Mouse (Mus musculus) mouse trophoblast stem cell (cell line): ENCODE data around the gene Eif2ak3.

Experiments used
- in situ Hi-C, 2 experiments: fragments of 300-500 bp; cut with MseI, MboI; formaldehyde crosslinking; loops; 2 replicates in 1 of 2; 3 replicates in 1 of 2; pipeline ENCODE4 v1.15.1; 2025

Gene Eif2ak3

DNA sequence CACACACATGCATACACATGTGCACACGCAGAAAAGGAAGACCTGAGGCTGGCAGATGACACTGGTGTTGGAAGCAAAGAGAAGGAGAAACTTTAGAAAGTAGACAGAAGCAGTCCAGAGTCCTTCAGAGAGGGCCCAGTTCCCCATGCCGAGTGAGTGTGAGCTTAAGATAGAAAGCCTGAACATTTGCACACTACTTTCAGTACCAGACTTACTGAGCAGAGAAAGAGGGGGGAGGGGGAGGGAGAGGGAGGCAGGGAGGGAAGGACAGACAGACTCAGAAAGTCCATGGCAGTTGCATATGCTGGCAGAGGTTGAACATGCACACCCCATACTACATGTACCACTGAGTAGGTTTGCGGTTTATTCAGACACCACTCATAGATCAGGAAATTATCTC is 13.8 kb upstream of the Eif2ak3 start:
- in situ Hi-C loops: no loop called here

DNA sequence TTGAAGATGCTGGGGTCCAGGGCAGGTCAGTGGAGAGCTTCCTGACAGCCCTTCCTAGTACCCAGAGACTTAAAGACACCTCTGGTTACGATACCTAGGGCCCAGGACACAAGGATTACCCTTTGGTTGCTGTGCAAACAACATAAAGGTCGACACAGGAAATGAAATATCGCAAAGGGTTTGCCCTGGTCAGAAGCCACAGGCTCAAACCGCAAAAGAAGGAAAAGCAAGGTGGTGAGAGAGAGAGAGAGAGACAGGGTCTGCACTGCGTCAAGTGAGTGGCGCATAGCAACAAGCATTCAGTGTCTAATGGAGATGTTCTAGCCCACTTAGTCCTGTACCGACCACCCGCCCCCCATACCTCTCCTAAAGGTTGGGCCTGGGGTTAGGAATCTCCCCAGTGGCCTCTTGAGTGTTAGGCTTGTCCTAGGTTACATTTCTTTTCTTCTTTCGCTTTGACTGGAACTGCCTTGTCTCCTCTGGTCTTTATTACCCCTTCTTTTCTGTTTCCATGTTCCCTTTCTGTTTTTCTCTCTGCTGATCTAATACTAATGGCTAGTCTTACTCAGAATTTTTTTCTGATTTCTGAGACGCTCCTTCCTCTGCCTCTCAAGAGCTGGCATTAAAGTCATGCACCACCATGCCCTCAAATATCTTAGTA is 13.0 kb upstream of the Eif2ak3 start:
- in situ Hi-C loops: no loop called here

DNA sequence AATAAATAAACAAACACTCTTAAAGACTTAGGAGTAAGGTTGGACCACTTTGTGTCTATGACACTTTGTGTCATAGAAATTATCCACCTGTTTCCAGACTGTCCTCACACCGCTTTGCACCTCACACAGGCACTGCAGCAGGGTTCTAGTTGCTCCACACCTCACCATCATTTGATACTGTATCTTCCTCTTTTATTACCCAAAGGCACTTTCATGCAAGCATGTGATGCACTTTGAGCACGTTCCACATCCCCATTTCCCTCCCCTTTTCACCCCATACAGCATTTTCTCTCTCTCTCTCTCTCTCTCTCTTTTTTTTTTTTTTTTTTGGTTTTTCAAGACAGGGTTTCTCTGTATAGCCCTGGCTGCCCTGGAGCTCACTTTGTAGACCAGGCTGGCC is 7.0 kb upstream of the Eif2ak3 start:
- in situ Hi-C loops: no loop called here

DNA sequence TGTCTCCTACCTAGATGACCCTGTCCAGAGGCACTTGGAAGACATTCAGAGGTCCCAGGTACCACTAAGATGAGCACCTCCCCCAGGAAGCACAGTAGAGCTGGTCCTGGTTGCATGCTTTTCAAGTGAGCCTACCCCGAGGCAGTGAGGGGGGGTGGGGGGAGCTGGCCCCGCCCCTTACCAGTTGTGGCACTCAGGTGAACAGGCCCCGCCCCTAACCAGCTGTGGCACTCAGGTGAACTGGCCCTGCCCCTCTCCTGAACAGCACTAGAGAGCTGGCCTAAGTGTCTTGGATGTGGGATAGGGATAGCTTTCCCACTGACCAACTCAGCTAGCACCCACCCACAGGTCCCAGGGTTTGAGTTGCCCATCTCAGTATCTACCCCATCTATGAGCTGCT is 5.8 kb upstream of the Eif2ak3 start:
- in situ Hi-C loops: no loop called here

DNA sequence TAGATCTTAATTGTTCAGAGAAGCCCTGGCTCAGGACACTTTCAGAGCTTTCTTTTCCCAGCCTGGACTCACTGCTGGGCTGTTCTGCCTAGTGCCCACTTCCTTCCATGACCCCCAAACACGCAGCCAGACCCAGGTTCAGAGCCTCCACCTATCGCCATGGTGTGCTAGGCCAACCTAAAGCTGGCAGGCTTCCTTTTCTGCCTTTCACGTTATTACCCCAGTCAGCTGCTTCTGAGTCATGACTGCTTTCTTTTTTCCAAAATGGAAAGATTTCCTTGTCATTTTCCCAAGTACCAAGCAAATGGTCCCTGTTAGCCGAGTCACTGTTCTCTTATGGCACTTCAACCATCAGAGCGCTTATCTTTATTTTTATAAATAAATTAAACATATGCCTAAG is 4.0 kb upstream of the Eif2ak3 start:
- in situ Hi-C loops: no loop called here

DNA sequence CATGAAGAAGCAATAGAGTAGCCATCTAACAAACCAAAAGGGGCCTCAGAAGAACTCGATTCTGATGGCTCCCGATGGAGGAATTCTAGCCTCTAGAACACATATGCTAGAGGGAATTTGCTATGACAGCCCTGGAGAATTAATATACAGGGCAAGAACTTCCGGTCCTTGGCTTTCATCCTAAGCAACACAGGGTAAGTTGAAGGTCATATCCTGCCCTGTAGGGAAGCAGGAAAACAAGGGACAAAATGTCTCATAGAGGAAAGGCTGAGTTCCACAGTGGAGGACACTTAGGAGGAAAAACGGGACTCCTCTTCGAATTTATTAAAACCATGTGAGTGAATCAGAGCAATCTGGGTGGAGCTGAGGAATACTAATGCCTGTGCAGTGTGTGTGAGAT is 1.3 kb upstream of the Eif2ak3 start:
- in situ Hi-C loops: no loop called here

DNA sequence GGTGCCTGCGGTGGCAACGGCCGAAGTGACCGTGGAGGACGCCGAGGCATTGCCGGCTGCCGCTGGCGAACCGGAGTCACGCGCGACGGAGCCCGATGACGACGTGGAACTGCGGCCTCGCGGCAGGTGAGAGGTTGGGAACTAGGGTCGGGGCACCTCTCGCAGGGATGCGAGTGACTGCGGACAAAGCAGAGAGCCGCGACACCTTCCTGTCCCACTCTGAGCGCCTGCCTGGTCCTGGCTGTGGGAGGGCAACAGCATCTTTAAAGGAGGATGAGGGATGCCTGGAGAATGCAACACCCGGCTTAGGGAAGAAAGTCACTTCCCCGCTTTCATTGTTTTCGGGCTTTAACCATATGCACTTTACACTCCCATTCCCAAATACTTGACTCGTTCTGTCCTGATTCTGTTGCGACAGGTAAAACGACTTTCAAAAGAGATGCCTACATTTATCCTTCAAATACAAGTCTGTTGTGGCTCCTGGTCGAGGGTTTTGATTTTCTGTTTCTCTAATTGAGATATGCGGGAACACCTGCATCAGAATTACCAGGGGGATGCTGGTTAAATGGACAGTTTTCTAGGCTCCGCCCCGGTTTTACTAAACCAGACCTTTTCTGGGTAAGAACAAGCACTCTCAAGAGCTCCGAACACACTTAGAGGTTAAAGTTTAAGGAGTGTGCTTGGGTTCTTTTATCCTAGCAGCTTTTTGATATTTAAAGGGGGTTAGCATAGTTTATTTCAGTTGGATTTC is 756 bp downstream of the Eif2ak3 start:
- in situ Hi-C loops: no loop called here

DNA sequence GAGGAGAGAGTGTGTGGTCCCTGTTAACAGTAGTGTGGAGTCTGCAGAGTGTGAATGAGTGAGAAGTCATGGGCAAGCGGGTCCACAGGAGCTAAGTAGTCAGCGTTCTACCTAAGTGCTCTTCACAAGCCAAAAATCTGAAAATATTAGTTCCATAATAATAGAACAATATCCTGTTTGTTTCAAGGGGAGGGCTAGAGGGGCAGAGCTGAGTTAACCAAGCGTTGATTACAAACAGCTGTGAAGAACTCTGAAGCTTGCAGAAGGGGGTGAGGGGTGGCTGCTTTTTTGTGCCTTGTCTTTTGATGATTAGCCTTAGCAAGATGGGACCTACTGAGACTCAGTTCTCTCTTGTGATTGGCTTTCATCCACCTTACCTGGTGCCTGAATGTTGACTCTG is 3.1 kb downstream of the Eif2ak3 start:
- in situ Hi-C loops: no loop called here

DNA sequence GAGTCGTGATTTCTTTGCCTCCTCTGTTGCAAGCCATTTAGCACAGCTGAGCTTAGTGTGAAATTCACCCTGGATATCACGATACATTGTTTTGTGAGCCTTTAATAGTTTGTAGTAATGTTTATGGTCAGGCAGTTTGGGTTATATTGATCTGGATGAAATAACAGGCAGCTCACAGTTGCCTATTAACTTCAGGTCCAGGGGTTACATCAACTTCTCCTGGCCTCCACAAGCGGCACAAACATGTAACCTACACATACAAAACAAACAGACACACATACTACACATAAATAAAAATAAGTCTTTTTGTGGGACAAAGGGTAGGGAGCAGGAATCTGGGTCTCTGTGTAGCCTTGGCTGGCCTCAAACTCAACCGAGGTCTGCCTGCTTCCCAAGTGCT is 9.1 kb downstream of the Eif2ak3 start:
- in situ Hi-C loops: no loop called here

DNA sequence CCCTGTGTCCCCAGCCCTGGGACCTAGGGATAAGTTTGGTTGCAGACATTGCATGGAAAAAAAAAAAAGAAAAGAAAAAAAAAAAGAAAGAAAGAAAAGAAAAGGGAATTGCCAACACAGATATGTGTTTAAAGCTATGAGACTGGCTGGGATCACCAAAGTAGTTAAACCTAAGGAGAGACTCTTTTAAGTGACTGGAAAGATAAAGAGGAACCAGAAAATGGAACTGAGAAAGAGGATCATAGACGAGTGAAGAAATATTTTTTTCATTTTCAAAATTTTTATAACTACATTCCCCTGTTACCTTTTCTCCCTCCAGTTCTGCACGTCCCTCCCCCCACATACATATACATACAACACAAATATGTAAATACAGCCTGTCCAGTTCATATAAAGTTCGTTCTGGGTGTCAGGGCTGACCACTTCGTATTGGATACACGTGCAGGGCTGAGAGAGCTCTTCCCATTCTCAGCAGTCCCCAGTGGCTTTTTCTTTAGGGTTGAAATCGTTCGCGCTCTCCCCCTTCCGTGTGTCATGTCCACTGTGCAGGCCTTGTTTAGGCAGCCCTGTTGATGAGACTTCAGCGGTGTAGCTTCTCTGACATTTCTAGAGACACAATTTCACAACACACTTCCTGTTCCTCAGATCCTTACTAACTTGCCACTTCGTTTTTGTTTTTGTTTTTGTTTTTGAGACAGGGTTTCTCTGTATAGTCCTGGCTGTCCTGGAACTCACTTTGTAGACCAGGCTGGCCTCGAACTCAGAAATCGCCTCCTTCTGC is 11.4 kb downstream of the Eif2ak3 start:
- in situ Hi-C loops: no loop called here

DNA sequence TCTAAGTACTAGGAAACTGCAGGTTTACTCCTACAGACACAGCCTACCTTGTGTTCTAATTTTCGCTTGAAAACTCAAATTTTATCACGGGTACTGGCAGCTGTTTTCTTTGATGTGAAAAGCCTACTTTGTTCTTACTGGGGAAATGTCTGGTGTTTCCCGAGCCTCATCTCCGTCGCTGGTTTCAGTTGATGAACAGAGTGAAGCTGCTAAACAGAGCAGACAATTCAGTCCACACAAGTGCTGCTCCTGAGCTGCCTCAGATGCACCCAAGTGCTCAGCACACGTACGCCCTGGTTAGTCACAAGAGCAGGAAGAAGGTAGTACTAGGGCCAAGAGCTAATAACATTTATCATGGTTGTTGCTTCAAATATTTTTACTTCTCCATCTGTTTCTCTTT is 18.4 kb downstream of the Eif2ak3 start:
- in situ Hi-C loops: no loop called here

DNA sequence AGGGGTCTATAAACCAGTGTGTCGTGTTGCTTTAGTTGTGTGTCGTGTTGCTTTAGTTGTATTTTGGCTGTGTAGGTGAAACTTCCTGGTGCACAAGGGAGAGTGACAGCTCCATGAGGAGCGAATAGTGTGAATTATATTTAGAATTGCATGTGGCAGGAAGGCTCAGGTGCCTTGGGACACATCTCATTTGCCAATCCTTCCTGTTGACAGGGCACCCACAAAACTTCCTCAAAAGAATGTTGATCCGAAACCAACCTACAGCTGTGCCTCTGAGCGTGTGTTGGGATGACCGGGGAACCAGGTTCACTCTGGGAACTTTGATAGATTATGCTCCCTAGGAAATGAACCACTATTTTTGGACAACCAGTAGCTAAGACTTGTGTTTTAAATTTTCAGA is 20.0 kb downstream of the Eif2ak3 start:
- in situ Hi-C loops: no loop called here

DNA sequence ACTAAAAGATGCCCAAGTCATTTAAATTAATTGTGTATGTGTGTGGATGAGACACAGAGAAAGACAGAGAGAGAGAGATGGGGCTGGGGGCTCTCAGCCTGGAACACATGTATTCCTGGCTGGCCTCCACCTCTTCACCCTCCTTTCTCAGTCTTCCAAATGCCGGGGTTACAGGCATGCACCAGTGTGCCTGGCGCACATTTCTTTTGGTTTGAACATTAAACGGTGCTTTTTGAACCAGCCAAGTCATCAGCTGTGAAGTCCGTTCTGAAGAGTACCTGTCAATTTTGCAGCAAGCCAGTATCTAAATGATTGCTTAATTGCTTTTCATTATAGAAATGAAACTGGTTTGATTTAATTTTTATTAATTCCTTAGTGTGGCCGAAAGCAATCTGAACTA is 22.4 kb downstream of the Eif2ak3 start:
- in situ Hi-C loops: no loop called here

DNA sequence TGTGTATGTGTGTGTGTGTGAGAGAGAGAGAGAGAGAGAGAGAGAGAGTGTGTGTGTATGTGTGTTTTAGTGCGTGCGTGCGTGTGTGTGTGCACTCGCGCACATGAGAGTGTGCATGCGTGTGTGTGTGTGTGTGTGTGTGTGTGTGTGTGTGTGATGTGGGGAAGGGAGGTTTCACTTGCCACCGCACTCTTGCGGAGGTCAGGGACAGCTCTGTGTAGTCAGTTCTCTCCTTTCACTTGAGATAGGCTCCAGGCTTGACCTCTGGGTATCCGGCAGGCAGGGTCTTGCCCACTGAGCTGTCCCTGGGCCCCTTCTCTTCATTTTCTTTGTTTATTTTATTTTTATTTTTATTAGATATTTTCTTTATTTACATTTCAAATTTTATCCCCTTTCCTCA is 23.0 kb downstream of the Eif2ak3 start:
- in situ Hi-C loops: no loop called here

DNA sequence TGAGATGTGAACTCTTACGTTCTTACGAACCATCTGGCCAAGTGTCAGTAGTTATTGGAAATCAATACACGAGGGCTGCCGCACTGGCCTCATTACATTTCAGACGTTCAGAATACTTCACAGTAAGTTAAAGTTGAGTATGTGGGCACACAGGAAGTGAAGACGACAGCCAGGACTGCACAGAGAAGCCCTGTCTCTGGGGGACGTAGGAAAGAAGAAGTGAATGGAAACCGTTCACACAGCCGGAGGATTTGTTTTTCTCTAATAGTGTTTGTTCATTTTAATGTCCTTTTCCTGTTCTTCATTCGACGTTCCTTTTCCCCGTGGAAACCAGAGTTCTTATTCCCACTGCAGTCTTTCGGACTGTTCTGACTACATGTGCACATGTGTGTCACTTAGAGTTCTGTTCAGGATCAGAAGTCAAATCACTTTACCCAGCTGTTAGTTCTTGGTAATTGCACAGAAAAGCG is 27.2 kb downstream of the Eif2ak3 start:
- in situ Hi-C loops: loop anchor here in 1 of 2 experiments (5.0 kb wide), 1 partner anchor 54 kb away; no protein-coding TSS in a partner anchor

DNA sequence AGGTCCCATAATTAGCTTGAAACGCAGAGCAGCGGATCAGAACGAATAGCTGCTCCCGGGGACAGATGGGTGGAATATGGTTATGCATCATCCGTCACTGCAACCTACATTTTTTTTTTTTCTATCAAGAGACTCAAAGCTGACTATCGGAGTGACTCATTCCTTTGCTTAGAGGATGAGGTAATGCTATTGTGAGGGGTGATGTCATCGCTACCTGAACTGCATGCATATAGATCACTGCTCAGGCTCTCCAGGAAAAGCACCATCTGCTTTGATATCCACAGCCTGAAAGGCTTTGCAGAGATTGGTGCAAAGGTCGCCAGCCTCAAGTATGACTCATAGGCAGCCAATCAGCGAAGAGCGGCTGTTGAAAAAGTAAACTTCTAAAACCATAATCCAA is 27.8 kb downstream of the Eif2ak3 start:
- in situ Hi-C loops: loop anchor here in 1 of 2 experiments (5.0 kb wide), 1 partner anchor 55 kb away; no protein-coding TSS in a partner anchor

DNA sequence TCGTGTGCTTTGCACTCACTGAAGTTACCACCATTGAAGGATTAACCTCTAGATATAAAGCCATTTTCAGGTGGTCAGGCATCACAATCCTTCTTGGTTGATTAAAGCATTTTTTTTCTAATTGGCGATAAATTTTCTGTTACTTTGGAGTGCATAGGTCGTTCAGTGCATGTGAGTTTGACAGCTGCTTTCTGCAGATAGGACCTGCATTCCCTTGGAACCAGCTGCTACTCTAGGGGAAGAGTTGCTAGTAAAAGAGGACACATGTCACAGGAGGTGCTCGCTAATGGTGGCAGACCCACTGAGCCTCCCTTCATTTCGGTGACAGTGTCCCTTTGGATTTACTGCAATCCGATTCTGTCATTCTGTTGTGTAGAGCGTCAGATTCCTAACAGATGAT is 28.3 kb downstream of the Eif2ak3 start:
- in situ Hi-C loops: loop anchor here in 1 of 2 experiments (5.0 kb wide), 1 partner anchor 55 kb away; no protein-coding TSS in a partner anchor

DNA sequence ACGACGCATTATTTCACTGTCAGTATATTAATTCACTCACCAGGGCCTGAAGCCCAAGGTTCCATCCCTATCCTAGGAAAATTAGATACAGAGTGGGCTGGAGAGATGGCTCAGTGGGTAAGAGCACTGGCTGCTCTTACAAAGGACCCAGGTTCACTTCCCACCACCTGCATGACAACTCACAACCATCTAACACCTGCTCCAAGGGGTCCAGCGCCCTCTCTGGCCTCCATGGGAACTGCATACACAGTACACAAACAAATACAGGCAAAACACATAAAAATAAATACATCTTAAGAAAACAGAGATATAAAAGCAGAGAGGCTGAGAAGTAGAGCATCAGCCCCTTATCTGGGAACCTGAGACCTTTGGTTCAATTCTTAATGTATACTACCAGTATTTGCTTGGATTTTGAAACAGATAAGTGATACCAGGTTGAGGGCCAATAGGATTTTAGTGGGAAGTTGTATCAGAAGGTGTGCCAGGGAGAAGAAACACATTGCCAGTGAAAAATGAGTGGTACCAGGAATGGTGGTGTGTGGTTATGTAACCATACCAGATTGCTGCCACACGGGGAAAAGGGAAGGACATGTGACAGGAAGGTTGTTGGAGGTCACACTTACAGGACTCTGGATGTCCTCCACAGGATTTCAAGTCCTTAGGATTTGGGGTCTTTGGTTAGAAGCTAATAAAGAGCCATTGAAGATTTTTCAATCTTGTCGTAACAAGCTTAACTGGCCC is 29.9 kb downstream of the Eif2ak3 start:
- in situ Hi-C loops: loop anchor here in 1 of 2 experiments (5.0 kb wide), 1 partner anchor 57 kb away; no protein-coding TSS in a partner anchor

DNA sequence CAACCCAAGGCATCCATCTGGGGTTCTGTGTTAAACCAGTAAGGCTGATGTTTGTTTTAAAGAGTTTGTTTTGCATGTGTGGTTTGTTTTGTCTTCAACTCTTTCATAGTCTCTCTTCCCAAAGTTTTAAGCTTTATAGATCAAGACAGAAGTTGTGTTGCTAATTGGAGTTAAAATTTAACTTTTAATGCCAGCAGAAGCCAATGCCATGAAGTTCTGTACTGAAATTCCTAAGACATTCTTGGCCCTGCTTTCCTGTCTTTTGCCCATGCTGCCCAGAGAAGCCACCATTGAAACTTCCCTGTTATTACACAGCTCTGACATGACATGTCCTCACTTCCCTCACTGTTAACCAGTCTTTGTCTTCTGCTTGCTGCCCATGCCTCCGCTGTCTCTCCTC is 30.7 kb downstream of the Eif2ak3 start:
- in situ Hi-C loops: no loop called here

DNA sequence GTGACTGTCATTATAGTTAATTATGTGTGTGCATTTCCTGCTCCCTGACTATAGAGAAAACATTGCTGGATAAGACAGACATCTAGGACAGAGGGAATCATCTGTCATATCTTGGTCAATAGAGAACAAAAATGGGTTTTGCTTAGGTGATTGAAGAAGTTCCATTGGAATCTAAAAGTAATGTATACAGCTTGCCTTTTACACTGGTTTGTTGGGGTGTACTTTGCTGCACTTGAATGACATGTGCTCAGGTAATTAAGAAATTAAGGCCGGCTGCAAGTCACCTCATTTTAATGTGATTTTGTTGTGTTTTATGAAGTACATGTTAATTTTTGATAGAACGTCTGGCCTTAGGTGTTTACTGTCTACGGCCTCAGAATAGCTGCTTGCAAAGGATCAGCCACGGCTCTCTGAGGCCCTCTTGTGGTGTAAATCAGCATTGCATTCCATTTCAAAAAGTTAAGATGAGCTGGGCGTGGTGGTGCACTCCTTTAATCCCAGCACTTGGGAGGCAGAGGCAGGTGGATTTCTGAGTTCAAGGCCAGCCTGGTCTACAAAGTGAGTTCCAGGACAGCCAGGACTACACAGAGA is 36.5 kb downstream of the Eif2ak3 start:
- in situ Hi-C loops: loop anchor here in 1 of 2 experiments (5.0 kb wide), 1 partner anchor 69 kb away; no protein-coding TSS in a partner anchor

DNA sequence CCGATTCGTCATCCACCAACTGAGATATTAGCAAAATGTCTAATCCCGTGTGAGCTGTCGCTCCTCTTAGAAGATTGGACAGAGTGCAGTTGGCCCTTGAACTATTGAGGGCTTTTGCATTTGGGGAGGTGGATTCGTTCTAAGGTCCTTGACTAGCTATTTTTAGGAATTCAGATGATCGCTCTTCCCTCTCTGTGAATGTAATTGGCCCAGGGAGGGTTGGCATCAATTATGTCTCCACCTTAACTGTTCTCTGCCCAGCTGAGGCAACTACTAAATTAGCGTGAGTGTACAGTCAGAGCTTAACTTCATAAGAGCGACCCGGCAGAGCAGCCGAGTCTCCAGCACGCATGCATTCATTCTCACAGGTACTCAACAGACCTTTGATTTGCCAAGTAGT is 43.7 kb downstream of the Eif2ak3 start:
- in situ Hi-C loops: no loop called here
